Mouse (Mus musculus) liver, embryonic 14.5 days (tissue): ENCODE measurements around the gene Plxnb2. TPM values are rescaled to one million over a fixed set of nuclear protein-coding genes. Genes with fewer than 3 reads are reported as not detected.

Source experiments
- ATAC-seq: fragments of 200-750 bp; cut with Nextera tagmentation; 2 replicates; pipeline ENCODE4 v1.8.0; 2017; ENCODE audit warnings: moderate number of reproducible peaks, mild to moderate bottlenecking, moderate library complexity; ENCODE audit not compliant: insufficient read depth
- DNase-seq, 3 experiments: peaks; one replicate each; pipeline ENCODE4 v3.0.0-alpha.2; 2012 to 2013; ENCODE audit warnings: low read depth in 3 of 3, low spot score in 3 of 3
- H3K27ac ChIP-seq: fragments of 300-500 bp; sonication (generic); 2 replicates; pipeline ENCODE4 v1.5.1; 2014; ENCODE audit warnings: moderate library complexity, mild to moderate bottlenecking, control low read depth, inconsistent platforms
- H3K27me3 ChIP-seq: fragments of 300-500 bp; sonication (generic); 2 replicates; pipeline ENCODE4 v1.6.1; 2014; ENCODE audit warnings: mild to moderate bottlenecking, low read length, moderate library complexity; ENCODE audit not compliant: control insufficient read depth, insufficient read depth
- H3K36me3 ChIP-seq: fragments of 300-500 bp; sonication (generic); replicated peaks from 2 replicates; pipeline ENCODE4 v1.6.1; 2014; ENCODE audit warnings: low read depth; ENCODE audit not compliant: control insufficient read depth, insufficient read depth
- H3K4me1 ChIP-seq, 2 experiments: fragments of 200-500 bp in 1 of 2; fragments of 300-500 bp in 1 of 2; sonication (generic) in 1 of 2; replicated peaks; 2 replicates each; pipeline ENCODE4 v1.6.1; 2012 to 2014; ENCODE audit warnings: antibody characterized with exemption in 1 of 2, inconsistent platforms in 1 of 2, low read length in 1 of 2; ENCODE audit not compliant: control insufficient read depth in 2 of 2, insufficient read depth in 2 of 2
- H3K4me2 ChIP-seq: fragments of 300-500 bp; sonication (generic); 2 replicates; pipeline ENCODE4 v1.6.1; 2014; ENCODE audit warnings: low read depth, mild to moderate bottlenecking, control low read depth, moderate library complexity
- H3K4me3 ChIP-seq, 2 experiments: fragments of 200-500 bp in 1 of 2; fragments of 300-500 bp in 1 of 2; sonication (generic) in 1 of 2; 2 replicates each; pipeline ENCODE4 v1.5.1; 2012 to 2014; ENCODE audit warnings: low read depth in 2 of 2, low read length in 2 of 2, mild to moderate bottlenecking in 2 of 2, control low read depth in 1 of 2, inconsistent platforms in 1 of 2, moderate library complexity in 1 of 2; ENCODE audit not compliant: insufficient read depth in 1 of 2
- H3K9ac ChIP-seq: fragments of 300-500 bp; sonication (generic); replicated peaks from 2 replicates; pipeline ENCODE4 v1.6.1; 2014; ENCODE audit warnings: mild to moderate bottlenecking, control low read depth, moderate library complexity
- H3K9me3 ChIP-seq: fragments of 300-500 bp; sonication (generic); 2 replicates; pipeline ENCODE4 v1.6.1; 2016; ENCODE audit warnings: low read length, mixed read lengths; ENCODE audit not compliant: control insufficient read depth
- CTCF ChIP-seq: IDR thresholded peaks from 2 replicates; pipeline ENCODE4 v1.5.1; 2016; ENCODE audit warnings: antibody characterized with exemption, low read depth, control low read depth
- EP300 ChIP-seq: IDR thresholded peaks from 2 replicates; pipeline ENCODE4 v1.6.1; 2016; ENCODE audit warnings: antibody characterized with exemption, low read depth
- WGBS: fragments of 180-500 bp; shearing (Covaris S2); extraction: QIAGEN DNeasy Blood & Tissue Kit; methylation state at CpG from one replicate; pipeline ENCODE4 v1.1.7; 2014; ENCODE audit not compliant: insufficient replicate concordance; 5-methylcytosine and 5-hydroxymethylcytosine counted together
- polyA plus RNA-seq, 2 experiments: library from polyadenylated mRNA; depleted of rRNA in 1 of 2; stranded (reverse) in 1 of 2; unstranded in 1 of 2; fragments of >200 nt; fragmentation: Nextera tagmentation in 1 of 2; extraction: Ambion mirVana in 1 of 2; gene quantifications; 2 replicates each; pipeline versions ENCODE4 v1.2.1 to v1.2.3; 2012 to 2014

Gene Plxnb2
- polyA plus RNA-seq, 2 experiments, result 16.4 to 23.7 TPM

- H3K27me3 ChIP-seq, result no peaks in the 10 kb centered on the region
- peak overlapping the region; percentile 49; the same call in 1 of the 2 replicates for H3K27ac ChIP-seq
- H3K36me3 ChIP-seq, result no peaks in the 10 kb centered on the region
- ATAC-seq (no peak), DNase-seq (no peak)
- H3K9me3 ChIP-seq, result no peaks in the 10 kb centered on the region
- TF ChIP-seq EP300 (no peak), CTCF (no peak)
- WGBS, result 69% methylated on average over 15 of the region's 15 CpGs
- H3K4me3 ChIP-seq, result peak overlapping the region; percentile 85 to 94; a peak in 3 of 4 replicates
- peaks cover 14% of the 10 kb centered on the region in 2 experiments for H3K4me1 ChIP-seq
- H3K4me2 ChIP-seq, result peak overlapping the region; percentile 78
- H3K9ac ChIP-seq, result peak overlapping the region; percentile 63
These were observed 16.5 kb upstream of the Plxnb2 start for GRCm38 (mm10) chr15:89197056-89197455.

- DNase-seq, result peak; percentile 96 to 97 (median 96)
- Histone ChIP-seq H3K4me3 (peak within 1 kb of the TSS; percentile 85 to 94), H3K4me1 (peaks cover 14% of the 10 kb centered on the region in 2 experiments), H3K9ac (peak within 1 kb of the TSS; percentile 95), H3K4me2 (peak within 1 kb of the TSS; percentile 78), H3K27ac (peak within 1 kb of the TSS; percentile 92), H3K27me3 (no peaks in the 10 kb centered on the region), H3K36me3 (no peaks in the 10 kb centered on the region), H3K9me3 (no peaks in the 10 kb centered on the region)
- TF ChIP-seq EP300 (no peak), CTCF (peak; percentile 95)
- ATAC-seq, result peak; percentile 98
- under 1% methylated on average over 38 of the region's 38 CpGs for WGBS
These were observed 15.7 kb upstream of the Plxnb2 start, which contains the start of gene Dennd6b for GRCm38 (mm10) chr15:89196313-89196706. Gene Dennd6b, minus strand, starts transcription at chr15:89196496.

GRCm38 (mm10) chr15:89195690-89196312, 15.2 kb upstream of the Plxnb2 start:
- Histone ChIP-seq H3K36me3 (no peaks in the 10 kb centered on the region), H3K9me3 (no peaks in the 10 kb centered on the region), H3K4me3 (peak overlapping the region; percentile 85 to 94), H3K27ac (peak overlapping the region; percentile 92), H3K4me2 (peak overlapping the region; percentile 78), H3K9ac (peak overlapping the region; percentile 95), H3K27me3 (no peaks in the 10 kb centered on the region), H3K4me1 (peaks cover 14% of the 10 kb centered on the region in 2 experiments)
- DNase-seq (peak; percentile 76 to 79 (median 77)), ATAC-seq (peak; percentile 94)
- WGBS, result under 1% methylated on average over 25 of the region's 25 CpGs
- TF ChIP-seq CTCF, result no peak
- TF ChIP-seq EP300, result no peak

- Histone ChIP-seq H3K36me3 (no peaks in the 10 kb centered on the region), H3K9me3 (no peaks in the 10 kb centered on the region), H3K4me3 (peak overlapping the region; percentile 85 to 94), H3K27ac (peak overlapping the region; percentile 92), H3K27me3 (no peaks in the 10 kb centered on the region), H3K9ac (peak overlapping the region; percentile 95), H3K4me1 (peaks cover 14% of the 10 kb centered on the region in 2 experiments), H3K4me2 (peak overlapping the region; percentile 78)
- TF ChIP-seq EP300 (no peak), CTCF (no peak)
- DNase-seq (no peak), ATAC-seq (no peak)
- 10% methylated on average over 6 of the region's 6 CpGs for WGBS
These were observed 14.7 kb upstream of the Plxnb2 start for GRCm38 (mm10) chr15:89195261-89195681.

GRCm38 (mm10) chr15:89184937-89185227, 4.3 kb upstream of the Plxnb2 start:
- no peak overlapping the region for H3K4me3 ChIP-seq
- no peaks in the 10 kb centered on the region for H3K9me3 ChIP-seq
- no peak overlapping the region for H3K27ac ChIP-seq
- DNase-seq (no peak), ATAC-seq (no peak)
- H3K4me1 ChIP-seq, result peaks cover 0 to 4% of the 10 kb centered on the region in 2 experiments; a peak in 1 of 4 replicates
- peaks cover 14% of the 10 kb centered on the region for H3K27me3 ChIP-seq
- no peak for TF ChIP-seq CTCF
- TF ChIP-seq EP300, result no peak
- H3K9ac ChIP-seq, result no peak overlapping the region
- no peaks in the 10 kb centered on the region for H3K36me3 ChIP-seq
- WGBS, result 87% methylated on average over 5 of the region's 5 CpGs
- no peak overlapping the region for H3K4me2 ChIP-seq
